Mouse (Mus musculus) spleen, postnatal 10 days (tissue): Measurements from ENCODE around the gene Ankrd45.
"Not testable (repeated sequence)": the region's sequence is repeated elsewhere in the genome, so short reads cannot be mapped to it uniquely, and the experiment has no call there.

ENCODE experiments used
- DNase-seq, 2 experiments: peaks; one replicate each; pipeline ENCODE4 v3.0.0; 2021 to 2022; ENCODE audit warnings: low spot score in 2 of 2

The Ankrd45 gene

GRCm38 (mm10) chr1:161142531-161143159 lies at the start of gene Ankrd45:
Gene Ankrd45 (plus strand): TSS chr1:161142691.
- peak in 1 of 2 experiments; percentile 49 for DNase-seq

GRCm38 (mm10) chr1:161099721-161100405 lies 42.6 kb upstream of the Ankrd45 start:
- DNase-seq, result no peak

- DNase-seq, result no peak
Observed at GRCm38 (mm10) chr1:161103842-161104241, 38.6 kb upstream of the Ankrd45 start.

- no peak for DNase-seq
Observed at GRCm38 (mm10) chr1:161109216-161109615, 33.3 kb upstream of the Ankrd45 start.

GRCm38 (mm10) chr1:161114591-161114990 lies 27.9 kb upstream of the Ankrd45 start:
- no peak for DNase-seq

- DNase-seq, result no peak
Observed at GRCm38 (mm10) chr1:161122661-161123418, 19.7 kb upstream of the Ankrd45 start.

GRCm38 (mm10) chr1:161126461-161126860 lies 16.0 kb upstream of the Ankrd45 start:
- DNase-seq, result no peak

- DNase-seq, result peak; percentile 91 to 93
Observed at GRCm38 (mm10) chr1:161130726-161131664, 11.5 kb upstream of the Ankrd45 start, which contains the start of gene Klhl20. Gene Klhl20 (minus strand): TSS chr1:161131511.

GRCm38 (mm10) chr1:161139496-161139895 lies 3.0 kb upstream of the Ankrd45 start:
- no peak for DNase-seq

- no peak for DNase-seq
Observed at GRCm38 (mm10) chr1:161140026-161140762, 2.3 kb upstream of the Ankrd45 start.

- no peak for DNase-seq
Observed at GRCm38 (mm10) chr1:161143216-161143615, 725 bp downstream of the Ankrd45 start.

GRCm38 (mm10) chr1:161145611-161146010 lies 3.1 kb downstream of the Ankrd45 start:
- not testable (repeated sequence) for DNase-seq

- DNase-seq, result no peak
Observed at GRCm38 (mm10) chr1:161147888-161148287, 5.4 kb downstream of the Ankrd45 start.

- no peak for DNase-seq
Observed at GRCm38 (mm10) chr1:161151098-161151497, 8.6 kb downstream of the Ankrd45 start.

GRCm38 (mm10) chr1:161156546-161156945 lies 14.1 kb downstream of the Ankrd45 start:
- DNase-seq, result no peak

- no peak for DNase-seq
Observed at GRCm38 (mm10) chr1:161159214-161159613, 16.7 kb downstream of the Ankrd45 start, which contains the start of gene Tex50. Gene Tex50 (minus strand): TSS chr1:161159314.

GRCm38 (mm10) chr1:161160266-161160665 lies 17.8 kb downstream of the Ankrd45 start:
- no peak for DNase-seq

GRCm38 (mm10) chr1:161170651-161171050 lies 28.2 kb downstream of the Ankrd45 start:
- DNase-seq, result peak; percentile 58 to 84

GRCm38 (mm10) chr1:161180674-161181073 lies 38.2 kb downstream of the Ankrd45 start:
- peak; percentile 66 to 86 for DNase-seq

GRCm38 (mm10) chr1:161182386-161182785 lies 39.9 kb downstream of the Ankrd45 start:
- DNase-seq, result no peak

- no peak for DNase-seq
Observed at GRCm38 (mm10) chr1:161183677-161184076, 41.2 kb downstream of the Ankrd45 start.
